Mouse (Mus musculus): ENCODE data around the gene Dusp1. TPM values are rescaled to one million over a fixed set of nuclear protein-coding genes. Genes with fewer than 3 reads are reported as not detected.
A peak's percentile ranks its signal among the peaks of the same experiment; 100 is the strongest.

The Dusp1 gene
- polyA plus RNA-seq, 1 experiment from 2014 or later, result 31.5 TPM

DNA sequence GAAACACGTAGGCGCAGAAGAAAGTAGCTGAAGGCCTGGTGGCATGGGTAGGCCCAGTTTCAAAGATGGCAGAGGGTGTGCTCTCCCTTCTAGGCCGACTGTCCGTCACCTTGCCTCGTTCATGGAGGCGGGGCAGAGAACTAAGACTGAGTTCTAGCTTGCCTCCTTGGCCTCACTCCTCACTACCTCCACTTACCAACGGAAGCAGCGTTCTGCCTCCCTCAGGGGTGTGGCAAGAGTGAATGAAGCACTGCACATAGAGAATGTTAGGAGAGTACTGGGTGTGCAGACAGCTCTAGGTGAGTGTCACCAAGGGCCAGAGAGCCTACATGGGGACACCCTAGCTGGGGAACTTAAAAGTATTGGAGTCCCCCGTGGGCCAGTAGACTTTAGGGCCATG, 21.1 kb upstream of the Dusp1 start:
- no peak overlapping the region for H3K9ac ChIP-seq (ENCODE audit: low read depth, low read length)
- peak overlapping the region; percentile 94 for H3K27ac ChIP-seq
- WGBS, result 94% methylated on average over 9 of the region's 9 CpGs
- TF ChIP-seq CTCF (IDR thresholded peaks at IDR 0.05; ENCODE audit: low read depth), result no peak
- no peak for DNase-seq (ENCODE audit: low spot score)
- no peak for ATAC-seq (replicated peaks; ENCODE audit: low FRiP score, low read depth)
- H3K4me2 ChIP-seq (ENCODE audit: low read length), result no peak overlapping the region
- H3K27me3 ChIP-seq (ENCODE audit: insufficient read depth, low read length), result no peaks in the 10 kb centered on the region
- no peaks in the 10 kb centered on the region for H3K9me3 ChIP-seq (replicated peaks; ENCODE audit: low read length)
- H3K4me3 ChIP-seq (replicated peaks; ENCODE audit: low read depth, low read length), result no peak overlapping the region
- H3K36me3 ChIP-seq (ENCODE audit: insufficient read depth, low read length), result no peaks in the 10 kb centered on the region
- peaks cover 28% of the 10 kb centered on the region for H3K4me1 ChIP-seq (replicated peaks; ENCODE audit: insufficient read depth, low read length)

- Histone ChIP-seq H3K27ac (peak overlapping the region; percentile 94; the same call in 1 of the 2 replicates), H3K9me3 (replicated peaks; ENCODE audit: low read length) (no peaks in the 10 kb centered on the region), H3K4me1 (replicated peaks; ENCODE audit: insufficient read depth, low read length) (peaks cover 28% of the 10 kb centered on the region), H3K27me3 (ENCODE audit: insufficient read depth, low read length) (no peaks in the 10 kb centered on the region), H3K9ac (ENCODE audit: low read depth, low read length) (no peak overlapping the region), H3K36me3 (ENCODE audit: insufficient read depth, low read length) (no peaks in the 10 kb centered on the region), H3K4me2 (ENCODE audit: low read length) (no peak overlapping the region), H3K4me3 (replicated peaks; ENCODE audit: low read depth, low read length) (no peak overlapping the region)
- 74% methylated on average over 5 of the region's 5 CpGs for WGBS
- DNase-seq (ENCODE audit: low spot score) (peak; percentile 70), ATAC-seq (replicated peaks; ENCODE audit: low FRiP score, low read depth) (no peak)
- TF ChIP-seq CTCF (IDR thresholded peaks at IDR 0.05; ENCODE audit: low read depth), result no peak
Observed at GRCm38 (mm10) chr17:26582297-26582696, 20.4 kb upstream of the Dusp1 start.

GRCm38 (mm10) chr17:26580873-26581401, 19.0 kb upstream of the Dusp1 start:
- WGBS, result 90% methylated on average over 3 of the region's 3 CpGs
- H3K36me3 ChIP-seq (ENCODE audit: insufficient read depth, low read length), result no peaks in the 10 kb centered on the region
- no peaks in the 10 kb centered on the region for H3K9me3 ChIP-seq (replicated peaks; ENCODE audit: low read length)
- no peak for TF ChIP-seq CTCF (IDR thresholded peaks at IDR 0.05; ENCODE audit: low read depth)
- H3K4me2 ChIP-seq (ENCODE audit: low read length), result no peak overlapping the region
- H3K4me1 ChIP-seq (replicated peaks; ENCODE audit: insufficient read depth, low read length), result peaks cover 37% of the 10 kb centered on the region
- ATAC-seq (replicated peaks; ENCODE audit: low FRiP score, low read depth) (no peak), DNase-seq (ENCODE audit: low spot score) (no peak)
- no peak overlapping the region for H3K9ac ChIP-seq (ENCODE audit: low read depth, low read length)
- no peaks in the 10 kb centered on the region for H3K27me3 ChIP-seq (ENCODE audit: insufficient read depth, low read length)
- no peak overlapping the region for H3K27ac ChIP-seq
- no peak overlapping the region for H3K4me3 ChIP-seq (replicated peaks; ENCODE audit: low read depth, low read length)

- DNase-seq (ENCODE audit: low spot score) (no peak), ATAC-seq (replicated peaks; ENCODE audit: low FRiP score, low read depth) (no peak)
- Histone ChIP-seq H3K4me2 (ENCODE audit: low read length) (no peak overlapping the region), H3K4me1 (replicated peaks; ENCODE audit: insufficient read depth, low read length) (peaks cover 29% of the 10 kb centered on the region), H3K9ac (ENCODE audit: low read depth, low read length) (no peak overlapping the region), H3K4me3 (replicated peaks; ENCODE audit: low read depth, low read length) (no peak overlapping the region), H3K9me3 (replicated peaks; ENCODE audit: low read length) (no peaks in the 10 kb centered on the region), H3K27ac (no peak overlapping the region), H3K27me3 (ENCODE audit: insufficient read depth, low read length) (no peaks in the 10 kb centered on the region), H3K36me3 (ENCODE audit: insufficient read depth, low read length) (no peaks in the 10 kb centered on the region)
- TF ChIP-seq CTCF (IDR thresholded peaks at IDR 0.05; ENCODE audit: low read depth), result no peak
- WGBS, result 86% methylated on average over 6 of the region's 6 CpGs
Observed at GRCm38 (mm10) chr17:26579396-26579795, 17.5 kb upstream of the Dusp1 start.

GRCm38 (mm10) chr17:26578771-26579170, 16.8 kb upstream of the Dusp1 start:
- no peak overlapping the region for H3K9ac ChIP-seq (ENCODE audit: low read depth, low read length)
- no peak overlapping the region for H3K4me2 ChIP-seq (ENCODE audit: low read length)
- no peaks in the 10 kb centered on the region for H3K36me3 ChIP-seq (ENCODE audit: insufficient read depth, low read length)
- no peak for ATAC-seq (replicated peaks; ENCODE audit: low FRiP score, low read depth)
- no peaks in the 10 kb centered on the region for H3K9me3 ChIP-seq (replicated peaks; ENCODE audit: low read length)
- no peak overlapping the region for H3K4me3 ChIP-seq (replicated peaks; ENCODE audit: low read depth, low read length)
- DNase-seq (ENCODE audit: low spot score), result no peak
- H3K4me1 ChIP-seq (replicated peaks; ENCODE audit: insufficient read depth, low read length), result peaks cover 23% of the 10 kb centered on the region
- 93% methylated on average over 11 of the region's 11 CpGs for WGBS
- no peak overlapping the region for H3K27ac ChIP-seq
- no peaks in the 10 kb centered on the region for H3K27me3 ChIP-seq (ENCODE audit: insufficient read depth, low read length)
- no peak for TF ChIP-seq CTCF (IDR thresholded peaks at IDR 0.05; ENCODE audit: low read depth)

DNA sequence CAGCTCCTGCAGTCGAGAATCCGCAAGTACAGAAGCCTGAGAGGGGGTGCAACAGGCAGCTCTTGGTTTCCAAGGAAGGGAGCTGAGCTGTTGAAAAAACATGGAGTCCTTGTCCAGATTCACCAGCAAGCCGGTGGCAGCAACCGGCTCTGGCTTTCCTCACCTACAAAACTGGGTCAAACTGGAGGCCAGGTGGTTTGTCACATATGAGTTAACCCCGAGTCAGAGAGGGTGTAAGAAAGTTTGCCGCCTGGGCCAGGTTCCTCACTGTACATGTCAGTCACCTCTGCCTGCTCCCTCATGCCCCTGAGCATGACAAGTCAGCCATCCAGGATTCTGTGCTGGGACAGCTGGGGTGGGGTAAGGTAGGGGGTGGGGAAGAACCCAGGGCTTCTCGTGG, 16.2 kb upstream of the Dusp1 start:
- Histone ChIP-seq H3K9ac (ENCODE audit: low read depth, low read length) (no peak overlapping the region), H3K36me3 (ENCODE audit: insufficient read depth, low read length) (no peaks in the 10 kb centered on the region), H3K4me1 (replicated peaks; ENCODE audit: insufficient read depth, low read length) (peaks cover 17% of the 10 kb centered on the region), H3K27me3 (ENCODE audit: insufficient read depth, low read length) (no peaks in the 10 kb centered on the region), H3K9me3 (replicated peaks; ENCODE audit: low read length) (no peaks in the 10 kb centered on the region), H3K4me3 (replicated peaks; ENCODE audit: low read depth, low read length) (no peak overlapping the region), H3K4me2 (ENCODE audit: low read length) (no peak overlapping the region), H3K27ac (no peak overlapping the region)
- no peak for DNase-seq (ENCODE audit: low spot score)
- 78% methylated on average over 7 of the region's 7 CpGs for WGBS
- no peak for TF ChIP-seq CTCF (IDR thresholded peaks at IDR 0.05; ENCODE audit: low read depth)
- ATAC-seq (replicated peaks; ENCODE audit: low FRiP score, low read depth), result no peak

- H3K4me2 ChIP-seq (ENCODE audit: low read length), result no peak overlapping the region
- H3K4me3 ChIP-seq (replicated peaks; ENCODE audit: low read depth, low read length), result no peak overlapping the region
- TF ChIP-seq CTCF (IDR thresholded peaks at IDR 0.05; ENCODE audit: low read depth), result no peak
- no peak overlapping the region for H3K9ac ChIP-seq (ENCODE audit: low read depth, low read length)
- H3K9me3 ChIP-seq (replicated peaks; ENCODE audit: low read length), result no peaks in the 10 kb centered on the region
- DNase-seq (ENCODE audit: low spot score) (no peak), ATAC-seq (replicated peaks; ENCODE audit: low FRiP score, low read depth) (no peak)
- 0 out of 2 replicates have a peak overlapping the region, but pooled peaks have one; percentile 13 for H3K27ac ChIP-seq
- H3K27me3 ChIP-seq (ENCODE audit: insufficient read depth, low read length), result no peaks in the 10 kb centered on the region
- H3K4me1 ChIP-seq (replicated peaks; ENCODE audit: insufficient read depth, low read length), result peaks cover 9% of the 10 kb centered on the region; the same call in 1 of the 2 replicates
- 74% methylated on average over 11 of the region's 11 CpGs for WGBS
- H3K36me3 ChIP-seq (ENCODE audit: insufficient read depth, low read length), result 0 out of 2 replicates have a peak, but pooled peaks cover under 1% of the 10 kb centered on the region
Observed at GRCm38 (mm10) chr17:26577309-26577708, 15.4 kb upstream of the Dusp1 start.

Measured in kidney, postnatal 0 days (tissue).